Mouse (Mus musculus): ENCODE data around the gene Ddx47. TPM values are rescaled to one million over a fixed set of nuclear protein-coding genes. Genes with fewer than 3 reads are reported as not detected.
A peak's percentile ranks its signal among the peaks of the same experiment; 100 is the strongest.

The Ddx47 gene
- total RNA-seq (2021) = 10 to 100 TPM; 24.3 to 24.9 TPM
- long read RNA-seq, experiment 1, transcript Ddx47-201 (12 exons, 1,764 nt) = major isoform, 17 of 17 reads
- long read RNA-seq, experiment 1, partial matches to known transcripts = 0 of 17 reads
- long read RNA-seq, experiment 1, other reads (novel, unspliced or antisense) = 0 of 17 reads
- long read RNA-seq, experiment 2, transcript Ddx47-201 (12 exons, 1,764 nt) = major isoform, 28 of 28 reads
- long read RNA-seq, experiment 2, partial matches to known transcripts = 0 of 28 reads
- long read RNA-seq, experiment 2, other reads (novel, unspliced or antisense) = 0 of 28 reads

GRCm38 (mm10) chr6:135011048-135011733 is at the start of gene Ddx47:
Gene Ddx47 (plus strand): TSS chr6:135011612.
- DNase-seq (ENCODE audit: low spot score) = peak; percentile 96

DNA sequence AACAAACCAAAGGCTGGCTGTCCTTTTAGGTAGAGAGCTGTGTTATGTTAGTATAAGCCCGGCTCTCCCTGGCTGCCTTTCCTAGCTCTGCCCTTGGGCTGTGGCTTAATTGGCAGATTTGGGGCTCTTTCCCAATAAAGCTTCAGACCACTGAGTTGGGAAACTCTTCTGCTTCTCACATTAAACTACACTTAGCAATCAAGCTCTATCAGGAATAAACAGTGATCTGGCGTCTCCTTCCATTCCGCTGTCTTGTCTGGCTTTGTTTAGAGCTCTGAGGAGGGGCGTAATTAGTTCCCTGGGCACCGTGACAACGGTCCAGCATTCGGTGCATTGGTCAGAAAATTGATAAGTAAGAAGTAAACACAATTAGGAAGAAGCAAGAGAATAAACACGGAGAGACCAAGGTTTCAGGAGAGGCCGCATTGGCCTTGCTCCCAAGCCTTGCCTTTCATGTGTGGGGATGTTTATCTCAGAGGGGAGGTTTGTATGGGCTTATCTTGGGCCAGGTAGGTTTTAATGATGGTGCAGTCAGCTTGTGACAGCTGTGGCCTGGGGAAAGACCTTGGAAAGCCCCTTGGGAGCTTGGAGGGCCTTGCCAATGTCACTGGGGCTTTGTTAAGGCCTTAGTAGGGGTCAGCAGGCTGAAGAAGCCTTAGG is 49.4 kb upstream of the Ddx47 start:
- no peak for DNase-seq (ENCODE audit: low spot score)

- DNase-seq (ENCODE audit: low spot score) = no peak
Observed at GRCm38 (mm10) chr6:134962518-134962893, 48.9 kb upstream of the Ddx47 start.

DNA sequence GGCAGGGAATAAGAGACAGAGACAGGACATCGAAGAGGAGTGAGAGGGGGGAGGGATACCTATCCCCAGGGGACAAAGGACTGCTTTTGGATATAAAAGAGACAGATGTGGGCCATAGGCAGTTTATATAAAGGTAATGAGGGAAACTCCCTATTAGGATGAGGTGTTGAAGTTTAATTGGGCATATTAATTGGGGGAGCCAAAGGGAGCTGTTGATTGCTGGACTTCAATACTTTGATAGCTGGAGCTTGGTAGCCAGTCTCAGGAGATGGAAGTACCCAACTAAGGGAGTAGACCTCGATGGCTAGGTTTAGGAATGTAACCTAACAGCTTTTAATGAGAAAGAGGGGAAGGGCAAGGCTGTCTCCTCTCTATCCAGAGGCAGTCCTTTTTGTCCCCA is 47.5 kb upstream of the Ddx47 start:
- no peak for DNase-seq (ENCODE audit: low spot score)

DNA sequence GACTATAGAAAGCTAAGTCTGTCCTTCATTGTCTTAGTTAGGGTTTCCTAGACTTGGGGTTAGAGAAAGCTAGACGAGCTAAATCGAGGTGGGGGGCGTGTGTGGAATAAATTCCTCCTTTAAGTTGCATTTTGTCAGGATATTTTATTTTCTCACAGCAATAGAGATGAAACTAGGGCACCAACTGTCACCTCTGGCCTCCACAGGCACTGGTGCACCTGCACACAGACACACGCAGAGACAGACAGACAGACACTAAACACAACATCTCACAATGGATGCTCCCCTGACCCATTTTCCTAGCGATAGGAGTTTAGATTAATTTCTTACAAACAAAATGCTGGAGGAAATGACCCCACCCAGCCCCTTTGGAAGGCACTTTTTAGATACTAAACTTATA is 44.7 kb upstream of the Ddx47 start:
- no peak for DNase-seq (ENCODE audit: low spot score)

DNA sequence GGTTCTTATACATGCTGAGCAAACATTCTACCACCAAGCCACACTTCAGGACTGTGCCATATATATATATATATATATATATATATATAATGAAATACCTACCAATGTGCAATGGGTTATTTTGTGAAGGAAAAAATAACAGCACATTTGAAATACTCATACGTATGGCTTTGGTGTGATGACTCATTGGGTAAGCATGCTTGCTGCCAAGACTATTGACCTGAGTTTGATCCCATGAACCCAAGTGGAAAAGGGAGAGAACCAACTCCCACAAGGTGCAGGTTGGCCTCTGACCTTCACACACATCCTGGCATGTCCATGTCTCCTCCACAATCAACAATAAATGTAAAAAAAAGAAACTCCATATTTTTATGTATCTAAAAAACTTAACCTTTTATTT is 43.1 kb upstream of the Ddx47 start:
- no peak for DNase-seq (ENCODE audit: low spot score)

DNA sequence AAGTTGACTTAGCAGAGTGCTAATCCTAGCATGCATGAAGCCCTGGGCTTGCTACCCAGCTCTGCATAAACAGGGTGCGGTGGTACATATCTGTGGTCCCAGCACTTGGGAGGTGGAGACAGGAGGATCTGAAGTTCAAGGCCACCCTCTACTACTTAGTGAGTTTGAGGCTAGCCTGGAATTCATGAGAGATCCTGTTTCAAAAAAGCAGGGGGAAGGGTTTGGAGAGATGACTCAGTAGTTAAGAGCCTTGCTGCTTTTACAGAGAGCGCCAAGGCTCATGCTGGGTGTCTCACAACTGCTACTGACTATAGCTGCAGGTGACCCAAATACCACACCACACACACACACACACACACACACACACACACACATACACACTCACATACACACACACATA is 41.9 kb upstream of the Ddx47 start:
- no peak for DNase-seq (ENCODE audit: low spot score)

- no peak for DNase-seq (ENCODE audit: low spot score)
Observed at GRCm38 (mm10) chr6:134972096-134972495, 39.3 kb upstream of the Ddx47 start.

DNA sequence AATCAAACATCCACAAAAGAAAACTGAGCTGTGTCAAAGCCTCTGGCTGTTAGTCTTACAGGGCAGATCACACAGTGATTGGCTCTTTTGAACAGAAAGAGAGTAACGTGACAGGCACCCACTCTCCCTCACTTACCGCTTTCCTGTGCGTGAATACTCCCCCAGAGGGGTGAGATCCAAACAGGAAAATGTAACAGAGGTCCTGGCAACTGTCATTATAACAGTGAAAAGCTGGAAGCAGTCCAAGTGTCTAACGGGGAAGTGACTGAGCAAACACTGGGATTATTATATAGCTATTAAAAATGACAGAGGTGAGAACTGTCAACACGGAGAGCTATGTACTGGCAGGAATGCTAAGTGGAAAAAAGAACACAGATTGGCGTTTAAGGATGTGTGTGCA is 34.8 kb upstream of the Ddx47 start:
- no peak for DNase-seq (ENCODE audit: low spot score)

DNA sequence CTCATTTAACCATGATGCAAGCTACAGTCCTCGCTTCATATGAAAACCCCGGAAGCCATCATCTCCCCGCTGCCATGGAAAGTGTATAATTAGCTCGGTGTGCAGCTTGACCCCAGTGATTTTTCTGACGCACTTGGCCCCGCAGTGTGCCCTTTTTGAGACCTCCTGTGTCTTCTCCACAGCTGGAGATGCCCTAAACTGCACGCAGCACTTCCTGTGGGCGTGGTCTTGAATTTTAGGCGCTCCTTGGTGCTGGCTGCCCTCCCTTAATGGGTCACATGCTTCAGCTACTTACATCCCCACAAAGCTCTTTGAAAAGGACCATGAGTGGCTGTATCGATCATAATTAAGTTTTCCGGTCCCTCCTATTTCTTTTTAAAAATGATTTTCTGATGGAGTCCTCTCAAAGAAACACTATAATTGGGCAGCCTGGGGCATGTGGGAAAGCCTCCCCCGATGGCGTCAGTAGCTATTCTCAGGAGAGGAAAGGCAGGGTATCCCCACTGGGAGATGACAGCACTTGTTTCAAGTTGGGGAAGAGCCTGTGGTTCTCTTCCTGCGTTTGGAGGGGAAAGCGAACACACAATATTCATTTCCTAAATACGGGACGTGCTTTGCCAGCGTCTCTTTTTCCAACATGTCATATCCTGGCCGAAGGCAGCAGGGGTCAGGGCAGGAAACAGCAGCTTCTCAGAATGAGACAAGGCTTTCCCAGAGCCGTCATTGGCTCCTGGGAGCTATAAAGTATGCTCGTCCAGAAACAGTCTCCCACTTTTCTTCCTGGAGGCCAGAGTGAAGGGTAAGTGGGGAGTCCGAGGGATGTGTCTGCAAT is 30.0 kb upstream of the Ddx47 start, which contains the start of gene Apold1:
TSS of gene Apold1 (plus strand) at position 488 of the 832 bp plus-strand sequence.
- peak; percentile 34 for DNase-seq (ENCODE audit: low spot score)

GRCm38 (mm10) chr6:134983529-134984370 is 27.7 kb upstream of the Ddx47 start:
- DNase-seq (ENCODE audit: low spot score) = peak; percentile 87

DNA sequence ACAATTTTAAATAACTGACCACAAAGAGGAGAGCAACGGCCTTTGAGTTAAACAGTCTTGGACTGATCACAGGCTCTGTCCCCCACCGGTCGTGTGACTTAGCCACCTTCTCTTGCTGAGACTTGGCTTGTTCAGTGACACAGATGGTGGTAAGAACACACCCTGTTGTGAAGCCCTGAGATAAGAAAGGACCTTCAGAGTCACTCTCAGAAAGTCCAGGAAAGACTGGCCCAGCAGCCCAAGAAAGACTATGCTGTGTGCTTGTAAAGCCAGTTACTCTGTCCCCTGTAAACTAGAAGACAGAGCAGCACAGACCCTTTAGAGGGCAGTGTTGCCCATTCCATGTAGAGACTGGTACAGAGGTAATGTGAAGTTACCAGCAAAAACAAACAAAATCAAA is 26.7 kb upstream of the Ddx47 start:
- no peak for DNase-seq (ENCODE audit: low spot score)

DNA sequence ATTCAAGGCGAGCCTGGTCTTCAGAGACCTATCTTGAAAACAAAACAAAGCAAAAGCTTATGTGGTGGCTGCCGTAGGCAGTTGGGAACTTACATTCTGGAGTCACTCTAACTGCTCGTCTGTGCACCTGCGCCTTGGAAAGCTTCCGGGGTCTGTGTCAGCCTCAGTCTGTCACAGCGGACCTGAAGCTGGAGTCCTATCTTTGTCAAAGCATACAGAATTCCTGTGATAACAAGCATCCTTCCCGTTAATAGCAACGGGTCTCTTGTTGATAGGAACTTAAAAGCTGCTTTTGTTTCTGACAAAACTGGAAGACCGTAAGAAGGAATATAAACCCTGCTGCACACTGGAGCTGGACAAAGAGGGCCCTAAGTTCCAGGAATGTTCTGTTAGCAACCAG is 23.0 kb upstream of the Ddx47 start:
- no peak for DNase-seq (ENCODE audit: low spot score)

DNA sequence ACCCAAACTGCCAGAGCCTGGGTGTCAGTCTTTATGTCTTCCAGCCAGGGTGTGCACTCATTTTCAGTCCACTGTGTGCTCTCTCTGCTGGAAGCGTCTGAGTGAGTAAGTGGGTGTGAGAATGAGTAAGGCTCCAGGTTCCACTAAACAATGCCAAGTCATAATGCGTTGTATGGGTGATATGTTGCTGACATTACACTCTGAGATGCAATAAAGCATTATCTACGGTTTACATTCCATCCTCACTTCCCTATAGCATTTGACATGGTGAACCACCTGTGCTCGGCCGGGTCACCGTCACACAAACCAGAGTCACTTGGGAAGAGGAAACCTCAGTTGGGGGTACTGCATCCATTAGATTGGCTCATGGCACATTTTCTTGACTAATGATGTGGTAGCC is 20.7 kb upstream of the Ddx47 start:
- DNase-seq (ENCODE audit: low spot score) = no peak

DNA sequence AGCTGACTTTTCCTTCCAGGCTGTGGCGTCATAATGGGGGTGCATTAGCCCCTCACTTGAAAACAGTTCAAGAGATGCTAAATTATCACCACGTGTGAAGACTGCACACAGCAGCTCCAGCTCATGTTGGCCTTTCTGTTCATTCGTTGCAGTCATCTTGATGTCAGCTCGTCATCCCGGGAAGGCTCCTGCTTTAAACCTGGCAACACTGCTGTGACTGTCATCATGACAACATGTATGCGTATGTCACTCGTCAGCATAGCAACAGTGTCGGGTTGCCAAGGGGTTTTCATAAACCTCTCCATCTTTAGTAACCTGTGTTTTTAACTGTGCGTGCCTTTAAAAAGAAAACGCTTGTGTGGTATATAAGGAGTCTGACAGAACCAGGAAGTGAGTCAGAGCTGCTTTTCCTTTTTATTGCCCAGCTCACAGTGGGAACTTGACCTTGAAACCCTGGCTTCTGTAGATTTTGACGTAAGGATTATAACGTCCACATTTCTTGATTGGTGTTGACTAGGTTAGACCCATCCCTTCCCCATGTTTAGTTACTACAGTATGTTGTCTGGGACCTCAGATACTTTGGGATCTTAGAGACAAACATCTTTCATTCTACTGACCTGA is 17.3 kb upstream of the Ddx47 start:
- DNase-seq (ENCODE audit: low spot score) = no peak

DNA sequence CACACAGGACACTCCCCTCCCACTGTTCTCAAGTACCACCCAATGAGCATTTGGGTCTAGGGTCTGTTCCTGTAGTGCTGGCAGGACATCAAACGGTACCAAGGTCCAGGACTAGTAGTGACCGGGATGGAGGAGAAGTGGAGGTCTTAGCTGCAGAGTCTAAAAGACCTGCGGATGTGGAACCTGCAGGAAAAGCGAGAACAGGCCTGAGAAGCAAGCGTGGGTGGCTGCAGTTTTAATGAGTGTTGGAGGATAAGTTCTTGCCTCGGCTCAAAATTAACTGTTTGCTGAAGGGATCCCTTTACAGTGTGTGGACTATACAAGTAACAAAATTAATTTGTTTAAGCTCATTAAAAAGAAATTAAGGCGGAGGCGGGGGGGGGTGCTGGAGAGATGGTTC is 16.4 kb upstream of the Ddx47 start:
- DNase-seq (ENCODE audit: low spot score) = no peak

- no peak for DNase-seq (ENCODE audit: low spot score)
Observed at GRCm38 (mm10) chr6:134996918-134997317, 14.5 kb upstream of the Ddx47 start.

DNA sequence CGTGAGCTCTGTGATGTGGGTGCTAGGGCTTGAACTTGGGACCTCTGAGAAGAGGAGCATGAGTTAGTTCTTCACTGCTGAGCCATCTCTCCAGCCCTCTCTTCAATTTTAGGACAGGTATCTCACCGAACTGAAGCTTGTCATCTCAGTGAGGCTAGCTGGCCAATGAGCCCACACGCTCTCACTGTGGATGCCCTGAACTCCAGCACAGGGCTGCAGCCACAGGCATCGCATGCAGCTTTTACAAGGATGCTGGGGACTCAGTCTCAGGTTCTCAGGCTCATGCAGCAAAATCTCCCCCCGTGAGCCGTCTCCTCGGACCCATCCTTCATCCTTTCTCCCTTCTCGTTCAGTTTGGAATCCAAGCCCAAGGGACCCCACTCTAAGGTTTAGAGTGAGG is 13.3 kb upstream of the Ddx47 start:
- no peak for DNase-seq (ENCODE audit: low spot score)

DNA sequence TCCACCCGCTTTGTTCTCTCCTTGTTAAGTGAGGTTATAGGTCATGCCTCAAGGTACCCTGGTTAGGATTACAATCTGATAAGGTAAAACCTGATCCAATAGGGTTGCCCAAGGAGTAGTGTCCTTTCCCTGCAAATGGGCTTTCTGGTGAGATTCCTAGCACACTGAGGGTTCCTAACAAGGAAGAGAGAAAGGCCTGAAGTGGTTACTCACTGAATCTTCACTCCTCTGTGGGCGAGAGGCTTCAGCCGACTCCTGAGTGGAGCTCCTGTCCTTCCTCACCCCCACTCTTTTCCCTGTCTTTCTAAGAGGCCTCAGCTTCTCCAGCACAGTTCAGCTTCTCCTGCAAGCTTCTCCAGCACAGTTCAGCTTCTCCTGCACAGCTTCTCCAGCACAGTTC is 12.6 kb upstream of the Ddx47 start:
- DNase-seq (ENCODE audit: low spot score) = no peak

- DNase-seq (ENCODE audit: low spot score) = no peak
Observed at GRCm38 (mm10) chr6:135000272-135000671, 11.1 kb upstream of the Ddx47 start.

All from gastrocnemius, adult 18-20 months (tissue).